10 mouse cellular contexts compared by ENCODE assay signal in genomic region chr2:103684926-103685577, GRCm38 (mm10).
DNase-seq lines count a peak whose midpoint lies in the region; ATAC-seq and TF ChIP-seq lines count a peak whose summit lies in the region.
"Had no signal": no experiment of that assay in that cellular context is flagged by ENCODE, and none has a peak within 500 bp of the region (broad histone marks: within the 10 kb centered on the region; RNA-seq: fewer than 3 reads in every experiment).

No protein-coding gene starts in this region.

- TF ChIP-seq CTCF in lung, postnatal 0 days (IDR thresholded peaks at IDR 0.05): no peak

- no peaks in the 10 kb centered on the region for H3K9me3 ChIP-seq in forebrain, embryonic 15.5 days
- H3K9me3 ChIP-seq in forebrain, embryonic 11.5 days (ENCODE audit: control insufficient read depth, low read length): no peaks in the 10 kb centered on the region
- no peaks in the 10 kb centered on the region for H3K9me3 ChIP-seq in lung, postnatal 0 days (ENCODE audit: low read length)
- H3K9me3 ChIP-seq in limb, embryonic 12.5 days: no peaks in the 10 kb centered on the region

- no peaks in the 10 kb centered on the region for H3K27me3 ChIP-seq in forebrain, embryonic 15.5 days
- H3K27me3 ChIP-seq in forebrain, embryonic 11.5 days (ENCODE audit: control insufficient read depth, insufficient read depth, low read length): no peaks in the 10 kb centered on the region
- no peaks in the 10 kb centered on the region for H3K27me3 ChIP-seq in lung, postnatal 0 days (replicated peaks; ENCODE audit: insufficient read depth, low read length)
- H3K27me3 ChIP-seq in limb, embryonic 12.5 days: no peaks in the 10 kb centered on the region

- H3K4me2 ChIP-seq in forebrain, embryonic 15.5 days (replicated peaks): no peak overlapping the region
- H3K4me2 ChIP-seq in forebrain, embryonic 11.5 days (ENCODE audit: low read depth, low read length, severe bottlenecking): no peak overlapping the region
- H3K4me2 ChIP-seq in lung, postnatal 0 days (replicated peaks; ENCODE audit: low read depth, low read length): no peak overlapping the region
- peak overlapping the region; percentile 28; the same call in 1 of the 2 replicates for H3K4me2 ChIP-seq in limb, embryonic 12.5 days
- H3K4me2 ChIP-seq: midbrain, embryonic 11.5 days had no signal

- ATAC-seq in forebrain, embryonic 15.5 days (replicated peaks): 0 out of 2 replicates have a peak, but pooled peaks have one; percentile 14
- no peak for ATAC-seq in forebrain, embryonic 11.5 days (replicated peaks; ENCODE audit: low FRiP score)
- peak; percentile 81 for ATAC-seq in lung, postnatal 0 days
- ATAC-seq in limb, embryonic 12.5 days (ENCODE audit: insufficient number of reproducible peaks, insufficient read depth, low FRiP score, low TSS enrichment, low read depth): peak; percentile 83

- TF ChIP-seq EP300 in lung, postnatal 0 days (IDR thresholded peaks at IDR 0.05): no peak

- H3K9ac ChIP-seq in forebrain, embryonic 15.5 days (replicated peaks): no peak overlapping the region
- no peak overlapping the region for H3K9ac ChIP-seq in forebrain, embryonic 11.5 days (ENCODE audit: low read length)
- no peak overlapping the region for H3K9ac ChIP-seq in lung, postnatal 0 days (replicated peaks; ENCODE audit: low read depth)
- 0 out of 2 replicates have a peak overlapping the region, but pooled peaks have one; percentile 38 for H3K9ac ChIP-seq in limb, embryonic 12.5 days (replicated peaks)

- H3K4me1 ChIP-seq in forebrain, embryonic 15.5 days: peaks cover 23% of the 10 kb centered on the region
- H3K4me1 ChIP-seq in forebrain, embryonic 11.5 days (replicated peaks; ENCODE audit: control insufficient read depth, insufficient read depth, low read length): 0 out of 2 replicates have a peak, but pooled peaks cover 2% of the 10 kb centered on the region
- H3K4me1 ChIP-seq in lung, postnatal 0 days (ENCODE audit: insufficient read depth, low read depth, low read length): peaks cover 4% of the 10 kb centered on the region; the same call in 1 of the 2 replicates
- peaks cover 42% of the 10 kb centered on the region for H3K4me1 ChIP-seq in limb, embryonic 12.5 days (replicated peaks)

- DNase-seq in forebrain, embryonic 11.5 days (ENCODE audit: low spot score): no peak
- DNase-seq in lung, postnatal 0 days (ENCODE audit: low spot score): peak; percentile 76
- DNase-seq in lung, postnatal 36 days: no peak
- peak; percentile 79 for DNase-seq in thymus, postnatal 25 days
- no peak for DNase-seq in retina, embryonic 14.5 days (ENCODE audit: low spot score)
- DNase-seq in testis, postnatal 14 days (ENCODE audit: low spot score): no peak
- DNase-seq: kidney, adult 2 months had no signal

- H3K4me3 ChIP-seq in forebrain, embryonic 15.5 days: no peak overlapping the region
- no peak overlapping the region for H3K4me3 ChIP-seq in forebrain, embryonic 11.5 days (ENCODE audit: low read depth, low read length)
- no peak overlapping the region for H3K4me3 ChIP-seq in lung, postnatal 0 days (ENCODE audit: low read depth, low read length)
- no peak overlapping the region for H3K4me3 ChIP-seq in limb, embryonic 12.5 days (replicated peaks)

- 75% methylated on average over 7 of the region's 7 CpGs for WGBS in forebrain, embryonic 15.5 days
- 76% methylated on average over 7 of the region's 7 CpGs for WGBS in forebrain, embryonic 11.5 days
- WGBS in lung, postnatal 0 days: 60% methylated on average over 7 of the region's 7 CpGs
- WGBS in limb, embryonic 12.5 days: 36% methylated on average over 7 of the region's 7 CpGs

- no peak overlapping the region for H3K27ac ChIP-seq in forebrain, embryonic 15.5 days (replicated peaks)
- H3K27ac ChIP-seq in forebrain, embryonic 11.5 days (ENCODE audit: low read depth, low read length): no peak overlapping the region
- H3K27ac ChIP-seq in lung, postnatal 0 days (ENCODE audit: low read length): no peak overlapping the region
- H3K27ac ChIP-seq in limb, embryonic 12.5 days: peak overlapping the region; percentile 83

- H3K36me3 ChIP-seq in forebrain, embryonic 15.5 days: no peaks in the 10 kb centered on the region
- H3K36me3 ChIP-seq in forebrain, embryonic 11.5 days (ENCODE audit: control insufficient read depth, insufficient read depth, low read length): no peaks in the 10 kb centered on the region
- no peaks in the 10 kb centered on the region for H3K36me3 ChIP-seq in lung, postnatal 0 days (ENCODE audit: insufficient read depth, low read length)
- peaks cover 23% of the 10 kb centered on the region; the same call in 1 of the 2 replicates for H3K36me3 ChIP-seq in limb, embryonic 12.5 days

Comparison
In these comparisons a context has a peak if more than half of its experiments do, and no peak if none do; other contexts are left out.
1. DNase-seq: peak in lung, postnatal 0 days (single experiment) and thymus, postnatal 25 days (single experiment); none in forebrain, embryonic 11.5 days (single experiment), lung, postnatal 36 days (single experiment), retina, embryonic 14.5 days (single experiment) and testis, postnatal 14 days (single experiment).